Mouse (Mus musculus) hindbrain, embryonic 12.5 days (tissue): ENCODE measurements around the gene Ppef1. TPM values are rescaled to one million over a fixed set of nuclear protein-coding genes. Genes with fewer than 3 reads are reported as not detected.
"Not testable (repeated sequence)": the region's sequence is repeated elsewhere in the genome, so short reads cannot be mapped to it uniquely, and the experiment has no call there.

Experiments used
- ATAC-seq: fragments of 200-750 bp; cut with Nextera tagmentation; 2 replicates; pipeline ENCODE4 v1.8.0; 2017; ENCODE audit warnings: moderate TSS enrichment; ENCODE audit not compliant: low FRiP score
- H3K27ac ChIP-seq: fragments of 300-500 bp; sonication (generic); 2 replicates; pipeline ENCODE4 v1.5.1; 2016; ENCODE audit warnings: mild to moderate bottlenecking
- H3K27me3 ChIP-seq: fragments of 300-500 bp; sonication (generic); 2 replicates; pipeline ENCODE4 v1.6.1; 2016; ENCODE audit warnings: mild to moderate bottlenecking
- H3K36me3 ChIP-seq: fragments of 300-500 bp; sonication (generic); 2 replicates; pipeline ENCODE4 v1.6.1; 2016; ENCODE audit warnings: mild to moderate bottlenecking
- H3K4me1 ChIP-seq: fragments of 300-500 bp; sonication (generic); 2 replicates; pipeline ENCODE4 v1.6.1; 2016
- H3K4me2 ChIP-seq: fragments of 300-500 bp; sonication (generic); replicated peaks from 2 replicates; pipeline ENCODE4 v1.6.1; 2016; ENCODE audit warnings: mild to moderate bottlenecking
- H3K4me3 ChIP-seq: fragments of 300-500 bp; sonication (generic); 2 replicates; pipeline ENCODE4 v1.5.1; 2016; ENCODE audit warnings: mild to moderate bottlenecking
- H3K9ac ChIP-seq: fragments of 300-500 bp; sonication (generic); 2 replicates; pipeline ENCODE4 v1.6.1; 2016; ENCODE audit warnings: mild to moderate bottlenecking, moderate library complexity
- H3K9me3 ChIP-seq: fragments of 300-500 bp; sonication (generic); replicated peaks from 2 replicates; pipeline ENCODE4 v1.6.1; 2016; ENCODE audit warnings: mild to moderate bottlenecking
- WGBS: fragments of 180-500 bp; shearing (Covaris S2); methylation state at CpG from one replicate; pipeline ENCODE4 v1.1.7; 2016; 5-methylcytosine and 5-hydroxymethylcytosine counted together
- polyA plus RNA-seq: library from polyadenylated mRNA; unstranded; fragments of >200 nt; fragmentation: Nextera tagmentation; extraction: Ambion mirVana; gene quantifications from 2 replicates; pipeline ENCODE4 v1.2.1, GENCODE M21; 2016

The Ppef1 gene
- polyA plus RNA-seq, result 0.48 and 0.49 TPM in 2 replicates

GRCm38 (mm10) chrX:160735650-160736049, at the start of gene Ppef1:
Ppef1 (minus strand) TSS chrX:160735765.
- no peaks in the 10 kb centered on the region for H3K4me1 ChIP-seq
- no peak for ATAC-seq
- H3K4me2 ChIP-seq, result no peak within 1 kb of the TSS
- 90% methylated on average over 5 of the region's 5 CpGs for WGBS
- peaks cover 33% of the 10 kb centered on the region for H3K27me3 ChIP-seq
- no peak within 1 kb of the TSS for H3K4me3 ChIP-seq
- no peaks in the 10 kb centered on the region for H3K36me3 ChIP-seq
- no peak within 1 kb of the TSS for H3K27ac ChIP-seq
- no peak within 1 kb of the TSS for H3K9ac ChIP-seq
- H3K9me3 ChIP-seq, result no peaks in the 10 kb centered on the region

- ATAC-seq, result no peak
- Histone ChIP-seq H3K36me3 (no peaks in the 10 kb centered on the region), H3K4me2 (no peak overlapping the region), H3K9ac (no peak overlapping the region), H3K4me1 (no peaks in the 10 kb centered on the region), H3K27ac (no peak overlapping the region), H3K27me3 (peaks cover 27% of the 10 kb centered on the region), H3K4me3 (no peak overlapping the region), H3K9me3 (no peaks in the 10 kb centered on the region)
- WGBS, result 81% methylated on average over 5 of the region's 5 CpGs
These were observed 46.7 kb upstream of the Ppef1 start for GRCm38 (mm10) chrX:160782276-160782675.

GRCm38 (mm10) chrX:160773033-160773432, 37.5 kb upstream of the Ppef1 start:
- ATAC-seq, result no peak
- Histone ChIP-seq H3K4me2 (no peak overlapping the region), H3K4me1 (no peaks in the 10 kb centered on the region), H3K36me3 (no peaks in the 10 kb centered on the region), H3K4me3 (no peak overlapping the region), H3K9ac (no peak overlapping the region), H3K9me3 (no peaks in the 10 kb centered on the region), H3K27ac (no peak overlapping the region), H3K27me3 (peaks cover 28% of the 10 kb centered on the region)
- 25% methylated on average over 1 of the region's 1 CpGs for WGBS

- peaks cover 32% of the 10 kb centered on the region for H3K27me3 ChIP-seq
- 85% methylated on average over 5 of the region's 5 CpGs for WGBS
These were observed 34.1 kb upstream of the Ppef1 start for GRCm38 (mm10) chrX:160769622-160770021.

GRCm38 (mm10) chrX:160767713-160768112, 32.1 kb upstream of the Ppef1 start, which contains the start of gene Rs1:
Rs1 (plus strand) TSS chrX:160768013.
- ATAC-seq, result no peak
- Histone ChIP-seq H3K36me3 (no peaks in the 10 kb centered on the region), H3K9me3 (no peaks in the 10 kb centered on the region), H3K4me3 (no peak within 1 kb of the TSS), H3K9ac (no peak within 1 kb of the TSS), H3K4me2 (peak within 1 kb of the TSS; percentile 40), H3K4me1 (no peaks in the 10 kb centered on the region), H3K27ac (no peak within 1 kb of the TSS), H3K27me3 (peaks cover 30% of the 10 kb centered on the region)
- 71% methylated on average over 2 of the region's 2 CpGs for WGBS

More at GRCm38 (mm10) chrX:160769622-160770021, 34.1 kb upstream of the Ppef1 start:
- H3K4me3 ChIP-seq, H3K9me3 ChIP-seq, H3K36me3 ChIP-seq, H3K4me2 ChIP-seq, H3K27ac ChIP-seq, H3K9ac ChIP-seq, ATAC-seq, H3K4me1 ChIP-seq: not testable (repeated sequence)

- H3K9me3 ChIP-seq, result no peaks in the 10 kb centered on the region
- peak overlapping the region; percentile 38 for H3K4me3 ChIP-seq
- H3K27ac ChIP-seq, result no peak overlapping the region
- no peaks in the 10 kb centered on the region for H3K4me1 ChIP-seq
- no peak overlapping the region for H3K9ac ChIP-seq
- H3K27me3 ChIP-seq, result peaks cover 27% of the 10 kb centered on the region
- H3K4me2 ChIP-seq, result peak overlapping the region; percentile 40
- ATAC-seq, result peak; percentile 88
- no peaks in the 10 kb centered on the region for H3K36me3 ChIP-seq
- 38% methylated on average over 15 of the region's 15 CpGs for WGBS
These were observed 30.7 kb upstream of the Ppef1 start for GRCm38 (mm10) chrX:160766233-160766616.

GRCm38 (mm10) chrX:160765389-160766232, 30.0 kb upstream of the Ppef1 start:
- Histone ChIP-seq H3K4me2 (peak overlapping the region; percentile 46), H3K9ac (no peak overlapping the region), H3K9me3 (no peaks in the 10 kb centered on the region), H3K4me3 (peak overlapping the region; percentile 38), H3K27ac (no peak overlapping the region), H3K4me1 (no peaks in the 10 kb centered on the region), H3K27me3 (peaks cover 22% of the 10 kb centered on the region), H3K36me3 (no peaks in the 10 kb centered on the region)
- ATAC-seq, result peak; percentile 97
- WGBS, result 30% methylated on average over 30 of the region's 30 CpGs

GRCm38 (mm10) chrX:160750808-160751207, 15.2 kb upstream of the Ppef1 start:
- Histone ChIP-seq H3K27ac (no peak overlapping the region), H3K4me1 (no peaks in the 10 kb centered on the region), H3K27me3 (peaks cover 16% of the 10 kb centered on the region), H3K9ac (no peak overlapping the region), H3K9me3 (no peaks in the 10 kb centered on the region), H3K4me3 (no peak overlapping the region), H3K36me3 (no peaks in the 10 kb centered on the region), H3K4me2 (no peak overlapping the region)
- 95% methylated on average over 8 of the region's 8 CpGs for WGBS
- ATAC-seq, result no peak

- no peaks in the 10 kb centered on the region for H3K4me1 ChIP-seq
- no peak overlapping the region for H3K9ac ChIP-seq
- H3K27me3 ChIP-seq, result peaks cover 8% of the 10 kb centered on the region; the same call in 1 of the 2 replicates
- H3K27ac ChIP-seq, result no peak overlapping the region
- no peak overlapping the region for H3K4me2 ChIP-seq
- H3K4me3 ChIP-seq, result no peak overlapping the region
- 91% methylated on average over 1 of the region's 1 CpGs for WGBS
- H3K36me3 ChIP-seq, result no peaks in the 10 kb centered on the region
- H3K9me3 ChIP-seq, result no peaks in the 10 kb centered on the region
- ATAC-seq, result no peak
These were observed 13.1 kb upstream of the Ppef1 start for GRCm38 (mm10) chrX:160748653-160749052.

- no peaks in the 10 kb centered on the region for H3K36me3 ChIP-seq
- H3K9me3 ChIP-seq, result no peaks in the 10 kb centered on the region
- H3K4me1 ChIP-seq, result no peaks in the 10 kb centered on the region
- H3K4me2 ChIP-seq, result no peak overlapping the region
- ATAC-seq, result no peak
- no peak overlapping the region for H3K9ac ChIP-seq
- H3K27ac ChIP-seq, result no peak overlapping the region
- H3K27me3 ChIP-seq, result peaks cover 8% of the 10 kb centered on the region
- 95% methylated on average over 1 of the region's 1 CpGs for WGBS
- no peak overlapping the region for H3K4me3 ChIP-seq
These were observed 9.8 kb upstream of the Ppef1 start for GRCm38 (mm10) chrX:160745399-160745798.

- no peaks in the 10 kb centered on the region for H3K36me3 ChIP-seq
- H3K4me2 ChIP-seq, result no peak overlapping the region
- H3K9ac ChIP-seq, result no peak overlapping the region
- H3K4me3 ChIP-seq, result no peak overlapping the region
- no peak for ATAC-seq
- no peak overlapping the region for H3K27ac ChIP-seq
- no peaks in the 10 kb centered on the region for H3K9me3 ChIP-seq
- no peaks in the 10 kb centered on the region for H3K4me1 ChIP-seq
- WGBS, result 42% methylated on average over 1 of the region's 1 CpGs
- peaks cover 16% of the 10 kb centered on the region for H3K27me3 ChIP-seq
These were observed 36.4 kb downstream of the Ppef1 start for GRCm38 (mm10) chrX:160699171-160699570.

- ATAC-seq, result no peak
- Histone ChIP-seq H3K9me3 (no peaks in the 10 kb centered on the region), H3K27me3 (peaks cover 3% of the 10 kb centered on the region; the same call in 1 of the 2 replicates), H3K27ac (no peak overlapping the region), H3K9ac (no peak overlapping the region), H3K36me3 (no peaks in the 10 kb centered on the region), H3K4me1 (no peaks in the 10 kb centered on the region), H3K4me2 (no peak overlapping the region), H3K4me3 (no peak overlapping the region)
- 83% methylated on average over 3 of the region's 3 CpGs for WGBS
These were observed 44.0 kb downstream of the Ppef1 start for GRCm38 (mm10) chrX:160691559-160691958.

- 92% methylated on average over 2 of the region's 2 CpGs for WGBS
- no peaks in the 10 kb centered on the region for H3K36me3 ChIP-seq
- no peaks in the 10 kb centered on the region for H3K9me3 ChIP-seq
- no peak overlapping the region for H3K4me3 ChIP-seq
- peaks cover 3% of the 10 kb centered on the region; the same call in 1 of the 2 replicates for H3K27me3 ChIP-seq
- no peaks in the 10 kb centered on the region for H3K4me1 ChIP-seq
- H3K27ac ChIP-seq, result no peak overlapping the region
- no peak for ATAC-seq
- no peak overlapping the region for H3K4me2 ChIP-seq
- no peak overlapping the region for H3K9ac ChIP-seq
These were observed 45.5 kb downstream of the Ppef1 start for GRCm38 (mm10) chrX:160690094-160690493.
